Mouse (Mus musculus) urinary bladder, postnatal 25 days (tissue): ENCODE data around the gene Cyp3a44.
"Not testable (repeated sequence)": the region's sequence is repeated elsewhere in the genome, so short reads cannot be mapped to it uniquely, and the experiment has no call there.

Experiments used
- DNase-seq: peaks from one replicate; pipeline ENCODE4 v3.0.0; 2022; ENCODE audit warnings: low spot score

The Cyp3a44 gene

DNA sequence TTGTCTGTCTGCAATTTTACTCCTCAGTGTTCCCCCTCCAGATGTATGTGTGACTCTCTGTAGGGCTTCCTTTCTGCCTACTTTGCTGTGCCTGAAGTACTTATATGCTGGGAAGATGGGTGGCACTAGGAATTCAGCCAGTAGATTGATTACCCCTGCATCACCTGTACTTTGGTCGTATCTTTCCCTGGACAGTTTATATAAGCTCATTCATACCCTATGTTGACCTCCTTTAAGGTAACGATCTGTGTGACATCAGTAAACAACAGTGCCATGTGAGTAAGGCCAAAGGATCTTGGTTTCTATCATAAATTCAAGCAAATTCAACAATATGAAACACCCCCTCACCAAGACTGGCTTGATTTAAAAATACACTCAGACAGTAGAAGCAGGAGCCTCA is at the start of gene Cyp3a44:
Gene Cyp3a44 (minus strand): TSS at position 79 of the 400 bp plus-strand sequence.
- DNase-seq, result not testable (repeated sequence)

GRCm38 (mm10) chr5:145800229-145800628 is 5.4 kb downstream of the Cyp3a44 start:
- DNase-seq, result not testable (repeated sequence)

DNA sequence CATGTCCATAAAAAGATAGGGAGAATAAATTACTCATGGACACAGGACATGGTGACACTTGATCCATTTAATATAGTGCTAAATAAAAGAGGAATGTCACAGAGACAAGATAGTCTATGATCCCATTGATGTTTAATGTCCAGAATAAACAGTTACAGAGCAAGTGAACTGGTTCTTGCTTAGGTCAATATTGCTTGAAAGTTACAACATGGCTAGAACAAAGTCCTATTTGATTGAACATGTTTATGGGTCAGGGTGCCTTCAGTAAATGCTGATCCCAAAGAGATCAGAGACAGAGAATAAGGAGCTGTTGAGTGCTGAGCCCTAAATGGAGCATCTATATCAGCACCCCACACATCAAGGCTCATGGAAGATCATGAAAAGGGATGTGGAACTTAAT is 12.4 kb downstream of the Cyp3a44 start:
- not testable (repeated sequence) for DNase-seq

DNA sequence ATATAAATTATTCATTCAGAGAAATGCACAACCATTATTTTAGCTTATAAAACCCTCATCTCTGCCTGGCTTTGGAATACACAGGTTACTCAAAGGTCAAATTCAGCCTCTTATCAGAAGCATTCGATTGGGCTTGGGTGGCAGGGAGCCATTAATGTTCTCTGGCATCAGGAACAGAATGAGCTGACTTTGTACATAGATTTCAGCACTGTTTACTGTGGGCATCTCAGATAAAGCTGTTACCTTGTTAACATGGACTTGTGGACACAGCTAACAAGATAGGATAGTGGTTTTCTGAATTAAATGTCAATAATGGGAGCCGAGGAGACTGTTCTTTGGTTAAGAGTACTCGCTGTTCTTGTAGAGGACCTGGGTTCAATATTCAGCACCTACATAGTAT is 68.2 kb downstream of the Cyp3a44 start:
- DNase-seq, result not testable (repeated sequence)
